Mouse (Mus musculus) fat pad, adult 2 months (tissue): ENCODE measurements around the gene Tnk1.
A peak's percentile ranks its signal among the peaks of the same experiment; 100 is the strongest.

Experiments used
- DNase-seq: peaks from one replicate; pipeline ENCODE4 v3.0.0-alpha.2; 2011; ENCODE audit warnings: low read depth, low spot score; ENCODE audit errors: extremely low read depth

The Tnk1 gene

DNA sequence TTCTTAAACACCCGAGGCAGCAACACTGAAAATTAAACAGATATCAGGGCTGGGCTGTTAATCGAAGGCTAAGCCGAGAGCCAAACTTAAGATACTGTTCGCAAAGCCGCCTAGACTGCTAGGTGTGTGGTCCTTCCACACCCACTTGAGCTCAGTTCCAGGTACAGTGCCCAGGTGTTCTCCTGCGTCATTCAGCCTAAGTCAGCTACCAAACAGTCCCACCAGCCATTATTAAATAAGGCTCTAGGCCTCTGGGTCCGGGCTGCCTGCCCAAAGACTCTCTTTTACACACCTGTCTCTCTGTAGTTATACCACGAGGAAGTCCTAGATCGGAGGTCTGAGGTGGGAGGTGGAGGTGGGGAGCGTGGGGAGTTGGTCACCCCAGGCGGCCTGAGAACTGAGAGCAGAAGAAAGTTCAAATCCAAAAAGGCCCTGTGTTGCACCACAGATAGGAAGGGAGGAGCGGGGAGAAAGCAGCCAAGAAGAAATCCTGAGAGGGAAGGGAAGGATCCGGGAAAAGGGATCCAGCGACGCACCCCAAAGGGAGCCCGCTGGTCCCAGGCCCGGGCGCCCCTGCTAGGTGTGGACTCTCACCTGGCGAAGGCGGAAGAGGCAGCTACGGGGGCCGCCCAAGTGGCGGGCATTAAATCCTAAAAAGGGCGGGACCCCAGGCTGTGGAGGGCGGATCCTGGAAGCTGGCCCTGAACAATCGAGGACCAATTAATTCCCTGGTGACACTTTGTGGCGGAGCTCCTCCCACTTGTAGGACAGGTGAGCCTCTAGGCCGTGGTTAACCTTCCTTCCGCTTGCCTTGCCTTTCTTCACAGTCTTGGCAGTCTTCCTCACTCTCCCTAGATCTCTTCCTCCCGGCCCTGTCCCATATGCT, at the start of gene Tnk1:
Gene Tnk1 (minus strand): TSS at position 618 of the 886 bp plus-strand sequence.
- DNase-seq = no peak

GRCm38 (mm10) chr11:69904311-69904710, 45.8 kb upstream of the Tnk1 start:
- no peak for DNase-seq

- DNase-seq = no peak
Observed at GRCm38 (mm10) chr11:69902972-69903371, 44.4 kb upstream of the Tnk1 start.

DNA sequence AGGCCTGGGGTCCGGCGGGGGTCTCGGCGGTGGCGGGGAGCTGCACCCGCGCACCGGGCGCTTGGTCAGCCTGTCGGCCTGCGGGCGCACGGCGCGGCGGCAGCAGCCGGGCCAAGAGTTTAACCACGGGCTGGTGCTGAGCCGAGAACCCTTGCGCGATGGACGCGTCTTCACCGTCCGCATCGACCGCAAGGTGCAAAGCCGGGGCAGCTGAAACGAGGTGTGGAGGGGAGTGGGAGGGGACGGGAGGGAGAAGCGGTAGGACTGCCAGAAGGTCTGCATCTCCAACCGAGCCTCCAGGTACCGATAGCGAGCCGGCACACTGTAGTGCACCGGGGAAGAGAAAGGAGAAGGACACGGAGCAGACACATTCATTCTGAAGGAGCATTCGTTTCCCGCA, 43.5 kb upstream of the Tnk1 start:
- no peak for DNase-seq

DNA sequence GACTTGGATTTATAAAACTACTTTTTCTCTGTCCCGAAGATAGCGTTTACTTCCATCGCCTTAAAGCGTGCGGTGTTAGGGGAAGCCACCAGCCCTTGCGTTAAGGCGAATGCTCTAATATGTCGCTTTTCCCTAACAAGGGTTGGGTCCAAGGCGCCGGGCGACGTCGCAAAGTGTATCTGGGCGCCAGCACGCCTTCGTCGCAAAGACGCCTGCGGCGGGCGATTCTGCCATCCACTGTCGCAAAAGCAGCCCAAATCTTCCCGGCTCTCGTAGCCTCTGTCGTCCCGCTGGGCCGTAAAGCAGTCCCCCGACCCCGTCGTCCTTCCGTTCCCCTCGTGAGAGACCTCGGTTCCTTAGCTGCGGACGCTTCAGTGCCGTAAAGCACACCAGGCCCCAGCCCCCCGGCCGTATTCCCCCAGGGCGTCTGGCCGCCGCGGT, 42.9 kb upstream of the Tnk1 start:
- no peak for DNase-seq

GRCm38 (mm10) chr11:69900471-69901405, 42.2 kb upstream of the Tnk1 start, which contains the start of the genes 2810408A11Rik and Neurl4:
2810408A11Rik (minus strand) TSS chr11:69900987.
Neurl4 (plus strand) TSS chr11:69901072.
- DNase-seq = no peak

GRCm38 (mm10) chr11:69899870-69900269, 41.3 kb upstream of the Tnk1 start:
- no peak for DNase-seq

DNA sequence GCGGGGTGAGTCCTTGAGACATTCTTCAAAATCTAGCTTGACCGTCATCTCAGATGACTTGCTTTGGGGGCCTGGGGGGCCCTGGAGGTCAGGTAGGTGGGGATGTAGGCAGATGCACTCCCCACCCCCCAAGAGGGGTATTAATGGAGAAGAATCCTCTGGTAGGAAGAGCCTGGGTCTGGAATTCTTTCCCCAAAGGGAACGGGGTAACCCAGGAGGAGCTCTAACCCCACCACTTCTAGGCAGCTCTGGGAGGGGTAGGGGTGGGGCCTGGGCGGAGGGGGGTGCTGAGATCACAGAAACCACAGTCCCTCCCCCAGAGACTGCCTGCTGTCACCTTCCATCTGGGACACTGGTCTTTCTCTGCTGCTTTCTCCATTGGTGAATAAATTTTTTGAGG, 36.8 kb upstream of the Tnk1 start, which contains the start of gene Acap1:
Gene Acap1 (minus strand): TSS at position 249 of the 400 bp plus-strand sequence.
- no peak for DNase-seq

DNA sequence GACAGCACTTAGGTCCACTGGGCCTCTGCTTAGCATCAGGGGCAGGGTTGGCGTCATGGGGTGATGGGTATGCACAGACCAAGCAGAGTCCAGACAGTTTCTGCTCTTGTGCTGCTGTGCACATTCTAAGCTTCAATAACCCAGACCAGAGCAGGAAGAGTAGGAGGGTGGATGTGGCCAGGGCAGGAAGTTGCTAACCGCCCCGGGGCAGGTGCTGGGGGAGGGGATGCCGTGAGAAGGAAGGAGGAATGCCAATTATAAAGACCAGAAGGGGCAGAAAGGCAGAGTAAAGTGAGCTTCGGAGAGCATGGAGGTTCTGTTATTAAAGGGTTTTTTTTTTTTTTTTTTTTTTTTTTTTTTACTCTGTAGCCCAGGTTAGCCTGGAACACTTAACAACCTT, 36.1 kb upstream of the Tnk1 start:
- no peak for DNase-seq

DNA sequence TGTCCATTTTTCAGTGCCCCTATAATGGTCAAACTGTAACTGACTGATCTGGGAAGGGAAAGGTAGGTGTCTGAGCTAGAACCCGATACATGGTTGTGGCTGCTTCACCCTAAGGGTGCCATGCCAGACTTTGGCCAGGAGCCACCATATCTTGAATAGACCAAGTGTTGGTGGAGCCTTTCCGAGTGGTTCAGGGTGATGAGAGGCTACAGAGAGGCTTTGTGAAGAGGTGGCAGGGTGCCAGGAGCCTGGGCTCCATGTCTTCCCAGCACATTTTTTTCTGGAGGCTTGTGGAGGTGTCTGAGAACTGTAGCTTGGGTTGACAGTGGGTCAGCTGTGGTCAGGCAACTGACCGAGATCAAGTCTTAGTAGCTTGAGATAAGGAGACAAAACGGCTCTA, 33.0 kb upstream of the Tnk1 start:
- no peak for DNase-seq

- no peak for DNase-seq
Observed at GRCm38 (mm10) chr11:69886907-69887635, 28.5 kb upstream of the Tnk1 start.

DNA sequence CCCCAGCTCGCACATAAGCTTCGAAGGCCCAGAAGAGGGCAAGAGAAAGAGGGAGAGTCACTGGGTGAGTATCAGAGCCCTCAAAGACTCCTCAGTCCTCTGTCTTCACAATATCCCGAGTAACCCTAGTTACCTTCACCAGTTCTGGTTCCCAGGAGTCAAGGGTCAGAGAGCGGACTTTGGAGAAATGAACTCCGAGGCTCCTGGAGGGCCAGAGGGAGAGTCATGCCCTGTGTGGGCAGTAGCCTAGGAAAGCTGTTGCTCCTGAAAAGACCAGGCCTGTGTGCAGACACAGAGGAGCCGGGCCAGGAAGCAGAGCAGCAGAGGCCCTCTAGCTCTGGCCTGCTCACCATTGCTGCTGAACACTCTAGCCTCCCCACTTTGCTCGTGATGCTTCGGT, 26.1 kb upstream of the Tnk1 start:
- no peak for DNase-seq

DNA sequence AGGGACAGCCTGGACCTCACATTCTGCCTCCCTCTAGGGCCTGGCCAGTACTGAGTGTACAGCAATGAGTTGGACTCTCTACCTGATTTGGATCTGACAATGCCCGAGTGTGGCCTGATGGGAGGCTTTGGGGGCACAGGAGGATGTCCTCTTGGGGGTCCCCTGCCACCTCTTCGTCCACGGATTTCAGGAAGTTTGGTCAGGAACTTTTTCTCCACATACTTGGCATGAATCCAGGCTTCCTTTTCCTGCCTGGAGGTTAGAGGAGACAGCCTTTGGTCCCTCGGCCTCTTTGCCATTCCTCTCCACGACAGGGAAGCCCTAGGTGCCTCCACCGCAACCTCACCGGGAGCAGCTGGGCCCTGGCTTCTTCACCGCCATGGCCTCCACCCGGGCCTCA, 25.7 kb upstream of the Tnk1 start:
- no peak for DNase-seq

DNA sequence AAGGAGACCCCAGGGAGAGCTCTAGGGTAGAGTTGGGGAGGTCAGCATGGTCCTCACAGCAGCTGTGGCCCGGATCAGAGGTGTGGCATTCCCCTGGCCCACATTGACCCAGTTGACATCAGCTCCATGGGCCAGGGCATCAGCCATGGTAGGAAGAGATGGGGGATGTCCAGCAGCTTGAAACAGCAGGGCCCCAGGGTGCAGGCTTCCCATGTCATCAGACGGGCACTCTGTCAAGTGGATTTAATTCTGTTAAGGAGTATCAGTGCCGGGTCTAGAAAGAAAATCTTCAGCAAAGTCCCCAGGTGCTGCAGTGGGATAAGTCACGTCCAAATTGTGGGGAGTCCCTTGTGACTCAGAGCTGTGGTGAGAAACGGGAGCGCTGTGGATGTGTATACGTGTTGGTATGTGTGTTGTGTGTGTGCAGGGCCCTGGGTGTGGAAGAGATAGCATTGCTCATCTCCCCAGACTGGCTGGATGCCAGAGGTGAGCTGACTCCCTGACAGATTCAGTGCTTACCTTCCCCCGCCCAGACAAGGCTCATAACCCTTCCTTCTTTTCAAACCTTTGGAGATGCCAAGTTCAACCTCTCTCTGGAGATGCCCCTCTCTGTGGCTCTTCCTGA, 25.1 kb upstream of the Tnk1 start:
- no peak for DNase-seq

GRCm38 (mm10) chr11:69883066-69883465, 24.5 kb upstream of the Tnk1 start:
- no peak for DNase-seq

- peak; percentile 55 for DNase-seq
Observed at GRCm38 (mm10) chr11:69881787-69882670, 23.5 kb upstream of the Tnk1 start.

- DNase-seq = peak; percentile 51
Observed at GRCm38 (mm10) chr11:69880853-69881603, 22.5 kb upstream of the Tnk1 start, which contains the start of gene Kctd11. Kctd11 (minus strand) TSS chr11:69881406.

- DNase-seq = no peak
Observed at GRCm38 (mm10) chr11:69880506-69880852, 21.9 kb upstream of the Tnk1 start.

DNA sequence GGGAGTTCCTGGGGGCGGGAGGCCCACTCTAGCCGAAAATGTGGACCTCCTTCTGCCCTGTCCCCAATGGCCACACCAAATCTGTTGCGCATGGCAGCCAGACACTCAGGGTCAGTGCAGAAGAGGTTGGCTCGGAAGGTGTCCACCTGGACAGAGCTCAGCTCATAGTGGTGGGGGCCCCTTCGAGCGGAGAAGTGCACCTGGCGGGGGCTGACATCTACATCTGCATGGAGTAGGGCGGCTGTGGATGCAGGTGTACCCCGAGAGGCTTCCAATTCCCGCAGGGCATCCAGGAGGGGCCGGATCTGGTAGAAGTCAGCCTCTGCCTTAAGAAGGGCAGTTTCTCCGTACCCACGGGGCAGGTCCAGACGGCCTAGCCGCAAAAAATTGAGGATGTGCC, 21.2 kb upstream of the Tnk1 start:
- no peak for DNase-seq
